Mouse (Mus musculus) ES-E14 (cell line): ENCODE measurements at regions not wholly inside any gene's neighbourhood (a gene's known extent, or its start where the extent isn't known, plus 50 kb on each side); places are given as distances from the start of the nearest gene placed in this dataset.

Experiments
- DNase-seq: peaks from one replicate; pipeline ENCODE4 v3.0.0-alpha.2; 2013; ENCODE audit warnings: low read depth, low spot score
- H3K27ac ChIP-seq: 2 replicates; pipeline ENCODE4 v1.5.1; 2012; ENCODE audit warnings: low read depth, mild to moderate bottlenecking, low read length, moderate library complexity, mixed read lengths; ENCODE audit not compliant: poor library complexity, insufficient read depth, severe bottlenecking
- H3K36me3 ChIP-seq: 2 replicates; pipeline ENCODE4 v1.6.1; 2012; ENCODE audit warnings: mild to moderate bottlenecking, low read length, moderate library complexity, mixed read lengths; ENCODE audit not compliant: control insufficient read depth, poor library complexity, insufficient read depth, severe bottlenecking
- H3K4me1 ChIP-seq, 2 experiments: fragments of 150-350 bp in 1 of 2; sonication (generic) in 1 of 2; 2 replicates each; pipeline ENCODE4 v1.6.1; 2012; ENCODE audit warnings: low read length in 2 of 2, mild to moderate bottlenecking in 1 of 2, mixed read lengths in 1 of 2; ENCODE audit not compliant: control insufficient read depth in 2 of 2, insufficient read depth in 2 of 2, poor library complexity in 1 of 2
- H3K4me3 ChIP-seq, 2 experiments: fragments of 150-350 bp in 1 of 2; sonication (generic) in 1 of 2; 2 replicates each; pipeline ENCODE4 v1.5.1; 2012; ENCODE audit warnings: low read length in 2 of 2, low read depth in 1 of 2, mild to moderate bottlenecking in 1 of 2, mixed read lengths in 1 of 2; ENCODE audit not compliant: insufficient read depth in 1 of 2, poor library complexity in 1 of 2, severe bottlenecking in 1 of 2
- H3K9ac ChIP-seq: 2 replicates; pipeline ENCODE4 v1.6.1; 2012; ENCODE audit warnings: low read depth, mild to moderate bottlenecking, low read length, mixed read lengths; ENCODE audit not compliant: poor library complexity, insufficient read depth, severe bottlenecking
- H3K9me3 ChIP-seq: fragments of 150-350 bp; sonication (generic); 2 replicates; pipeline ENCODE4 v1.6.1; 2012; ENCODE audit warnings: low read depth, mild to moderate bottlenecking, low read length; ENCODE audit not compliant: control insufficient read depth, insufficient read depth
- CHD2 ChIP-seq: IDR thresholded peaks from 2 replicates; pipeline ENCODE4 v1.6.1; 2014; ENCODE audit warnings: mild to moderate bottlenecking, low read depth, low read length, inconsistent platforms
- HCFC1 ChIP-seq: IDR thresholded peaks from 2 replicates; pipeline ENCODE4 v1.6.1; 2012; ENCODE audit warnings: low read length, inconsistent platforms, borderline replicate concordance; ENCODE audit not compliant: insufficient read depth
- MAFK ChIP-seq: IDR thresholded peaks from 2 replicates; pipeline ENCODE4 v1.6.1; 2014; ENCODE audit warnings: mild to moderate bottlenecking, low read depth, low read length, inconsistent platforms; ENCODE audit not compliant: insufficient read depth
- ZC3H11A ChIP-seq: IDR thresholded peaks from 2 replicates; pipeline ENCODE4 v1.6.1; 2012; ENCODE audit warnings: low read depth, mild to moderate bottlenecking, inconsistent platforms, low read length, borderline replicate concordance
- ZNF384 ChIP-seq: IDR thresholded peaks from 2 replicates; pipeline ENCODE4 v1.6.1; 2012; ENCODE audit warnings: low read depth, low read length, inconsistent platforms
- in situ Hi-C, 2 experiments: fragments of 600-800 bp; cut with MboI; formaldehyde crosslinking; loops; one replicate each; pipeline ENCODE4 v1.15.1; 2025; ENCODE audit warnings: low sequenced_read_pairs in 2 of 2, inconsistent platforms in 1 of 2; ENCODE audit not compliant: unreplicated experiment in 2 of 2

DNA sequence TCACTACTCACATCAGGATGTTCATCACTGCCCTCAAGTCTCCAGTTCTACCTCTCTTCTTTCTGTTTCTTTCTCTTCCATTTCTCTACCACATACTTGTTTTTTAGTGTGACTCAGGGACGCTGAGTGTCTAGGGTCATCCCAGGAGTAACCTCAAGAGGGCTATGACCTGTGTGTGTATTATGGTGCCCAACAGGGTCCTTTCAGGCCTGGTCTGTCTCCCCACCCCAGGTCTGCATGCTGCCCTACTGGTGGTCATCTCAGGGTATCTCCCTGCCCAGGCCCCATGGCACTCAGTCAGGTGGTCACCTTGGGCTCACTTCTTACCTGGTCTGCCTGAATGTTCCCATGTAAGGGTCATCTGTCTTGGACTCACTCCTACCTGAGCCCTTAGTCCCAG lies 492.7 kb upstream of the Vrk2 start:
- Histone ChIP-seq H3K9me3 (no peaks in the 10 kb centered on the region), H3K36me3 (no peaks in the 10 kb centered on the region), H3K4me1 (no peaks in the 10 kb centered on the region), H3K27ac (no peak overlapping the region), H3K4me3 (no peak overlapping the region), H3K9ac (no peak overlapping the region)
- no peak for DNase-seq
- in situ Hi-C loops, result no loop called here
- TF ChIP-seq CHD2, result no peak
- TF ChIP-seq ZNF384, result no peak
- no peak for TF ChIP-seq HCFC1
- TF ChIP-seq MAFK, result no peak
- TF ChIP-seq ZC3H11A, result no peak

GRCm38 (mm10) chr11:27081188-27081587 lies 487.4 kb upstream of the Vrk2 start:
- no peaks in the 10 kb centered on the region for H3K4me1 ChIP-seq
- in situ Hi-C loops, result no loop called here
- no peak for DNase-seq

GRCm38 (mm10) chr11:27070381-27070780 lies 476.6 kb upstream of the Vrk2 start:
- Histone ChIP-seq H3K4me3 (no peak overlapping the region), H3K9ac (no peak overlapping the region), H3K9me3 (no peaks in the 10 kb centered on the region), H3K4me1 (no peaks in the 10 kb centered on the region), H3K36me3 (no peaks in the 10 kb centered on the region), H3K27ac (no peak overlapping the region)
- in situ Hi-C loops, result no loop called here
- no peak for DNase-seq
- no peak for TF ChIP-seq MAFK
- no peak for TF ChIP-seq ZNF384
- no peak for TF ChIP-seq ZC3H11A
- no peak for TF ChIP-seq HCFC1
- TF ChIP-seq CHD2, result no peak

More at GRCm38 (mm10) chr11:27081188-27081587, 487.4 kb upstream of the Vrk2 start:
- Histone ChIP-seq H3K36me3 (no peaks in the 10 kb centered on the region), H3K27ac (no peak overlapping the region), H3K4me3 (no peak overlapping the region), H3K9ac (no peak overlapping the region), H3K9me3 (no peaks in the 10 kb centered on the region)
- TF ChIP-seq MAFK (no peak), HCFC1 (no peak), ZNF384 (no peak), ZC3H11A (no peak), CHD2 (no peak)

- Histone ChIP-seq H3K4me3 (no peak overlapping the region), H3K9ac (no peak overlapping the region), H3K4me1 (no peaks in the 10 kb centered on the region), H3K9me3 (no peaks in the 10 kb centered on the region), H3K27ac (no peak overlapping the region), H3K36me3 (no peaks in the 10 kb centered on the region)
- TF ChIP-seq HCFC1 (no peak), CHD2 (no peak), ZNF384 (no peak), ZC3H11A (no peak), MAFK (no peak)
- no peak for DNase-seq
- in situ Hi-C loops, result no loop called here
Measured at GRCm38 (mm10) chr11:27027243-27027852, 433.5 kb upstream of the Vrk2 start.

GRCm38 (mm10) chr11:27025500-27025899 lies 431.7 kb upstream of the Vrk2 start:
- no peak overlapping the region for H3K27ac ChIP-seq
- no peaks in the 10 kb centered on the region for H3K36me3 ChIP-seq
- no peak for DNase-seq
- in situ Hi-C loops, result no loop called here
- no peaks in the 10 kb centered on the region for H3K4me1 ChIP-seq
- no peak overlapping the region for H3K4me3 ChIP-seq
- H3K9ac ChIP-seq, result no peak overlapping the region
- TF ChIP-seq ZNF384 (no peak), MAFK (no peak), HCFC1 (no peak), ZC3H11A (no peak), CHD2 (no peak)
- H3K9me3 ChIP-seq, result no peaks in the 10 kb centered on the region
